Mouse (Mus musculus): ENCODE results near the gene Gm36079.
"Not testable (repeated sequence)": the region's sequence is repeated elsewhere in the genome, so short reads cannot be mapped to it uniquely, and the experiment has no call there.

DNA sequence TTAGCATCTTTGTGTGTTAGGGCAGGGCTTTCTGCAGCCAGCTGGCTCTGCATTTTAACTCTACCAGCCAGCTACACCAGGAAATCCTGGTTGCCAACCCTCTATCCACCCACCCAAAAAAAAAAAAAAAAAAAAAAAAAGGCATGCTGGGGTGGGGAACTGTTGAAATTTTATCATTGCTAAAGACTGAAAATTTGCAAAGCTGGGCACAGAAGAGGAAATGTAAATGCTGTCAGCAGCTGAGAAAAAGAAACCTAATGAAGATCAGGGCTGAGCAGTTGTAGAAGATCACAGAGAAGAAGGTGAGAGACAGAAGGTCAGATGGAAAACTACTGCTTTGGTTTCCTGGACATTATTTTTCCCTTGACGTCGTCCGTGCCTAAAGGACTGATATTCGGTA, 36.1 kb upstream of the Gm36079 start:
- not testable (repeated sequence) for TF ChIP-seq CTCF (IDR thresholded peaks at IDR 0.05; ENCODE audit: low read depth, low read length); POLR2A (IDR thresholded peaks at IDR 0.05; ENCODE audit: borderline replicate concordance, low read depth, low read length)

Measured in bone marrow macrophage, adult 2 months (primary cell).